Mouse (Mus musculus): ENCODE measurements at regions not wholly inside any gene's neighbourhood (a gene's known extent, or its start where the extent isn't known, plus 50 kb on each side); places are given as distances from the start of the nearest gene placed in this dataset.
A peak's percentile ranks its signal among the peaks of the same experiment; 100 is the strongest.

DNA sequence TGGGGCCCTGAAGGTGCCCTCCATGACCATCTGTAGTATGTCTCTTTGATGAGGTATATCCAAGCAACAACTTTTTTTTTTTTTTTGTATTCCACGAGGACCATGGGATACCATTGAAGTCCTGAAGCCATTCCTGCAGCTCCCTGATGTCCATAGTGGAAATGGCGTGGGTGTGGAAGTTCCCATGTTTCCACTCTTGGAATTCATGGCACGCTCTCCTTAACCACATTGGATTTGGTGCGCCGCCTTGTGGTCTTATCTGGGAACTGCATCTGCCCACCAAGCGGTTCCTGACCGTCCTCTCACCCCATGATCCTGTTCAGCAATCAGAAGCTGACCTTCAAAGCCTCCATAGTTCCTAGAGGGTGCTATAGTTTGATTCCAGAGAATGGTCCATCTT lies 113.4 kb downstream of the Ndufa10 start:
- peak; percentile 92 for TF ChIP-seq SMC3 (IDR thresholded peaks at IDR 0.05; ENCODE audit: low read depth, low read length)
- TF ChIP-seq TBP (conservative IDR thresholded peaks at IDR 0.05; ENCODE audit: low read depth, low read length) = no peak
- no peak for TF ChIP-seq IRF4 (IDR thresholded peaks at IDR 0.05; ENCODE audit: low read depth, low read length)
- TF ChIP-seq CTCF (conservative IDR thresholded peaks at IDR 0.05 in 1 of 2, IDR thresholded peaks at IDR 0.05 in 1 of 2; ENCODE audit: low read depth in 2 of 2, low read length in 2 of 2) = peak; percentile 75 to 98
- no peak for TF ChIP-seq TCF12 (IDR thresholded peaks at IDR 0.05; ENCODE audit: low read depth, low read length)
- TF ChIP-seq MAX (IDR thresholded peaks at IDR 0.05; ENCODE audit: low read length) = no peak
- TF ChIP-seq ZNF384 (IDR thresholded peaks at IDR 0.05; ENCODE audit: low read depth, low read length) = no peak
- no peak for TF ChIP-seq ZKSCAN1 (IDR thresholded peaks at IDR 0.05; ENCODE audit: borderline replicate concordance, low read depth, low read length)
- TF ChIP-seq ZC3H11A (IDR thresholded peaks at IDR 0.05; ENCODE audit: low read depth, low read length) = peak; percentile 40; the same call in 1 of the 2 replicates
- no peak for TF ChIP-seq SIN3A (IDR thresholded peaks at IDR 0.05; ENCODE audit: low read length)
- no peak for TF ChIP-seq HCFC1 (IDR thresholded peaks at IDR 0.05; ENCODE audit: low read depth, low read length)
- no peak for TF ChIP-seq BHLHE40 (IDR thresholded peaks at IDR 0.05; ENCODE audit: low read depth, low read length)
- TF ChIP-seq NELFE (IDR thresholded peaks at IDR 0.05; ENCODE audit: low read depth, low read length) = no peak; the same call in 1 of the 2 replicates
- TF ChIP-seq KAT2A (IDR thresholded peaks at IDR 0.05; ENCODE audit: insufficient replicate concordance, low read length) = no peak
- TF ChIP-seq POLR2AphosphoS2 (IDR thresholded peaks at IDR 0.05; ENCODE audit: low read depth, low read length) = no peak
- no peak for TF ChIP-seq USF1 (IDR thresholded peaks at IDR 0.05; ENCODE audit: low read depth, low read length)
- no peak for TF ChIP-seq E2F4 (IDR thresholded peaks at IDR 0.05; ENCODE audit: insufficient replicate concordance, low read depth, low read length)
- TF ChIP-seq MYC (IDR thresholded peaks at IDR 0.05; ENCODE audit: low read depth, low read length) = no peak
- no peak for TF ChIP-seq PAX5 (IDR thresholded peaks at IDR 0.05; ENCODE audit: low read length)
- peak; percentile 70 for TF ChIP-seq RAD21 (IDR thresholded peaks at IDR 0.05; ENCODE audit: low read depth, low read length)
- TF ChIP-seq UBTF (IDR thresholded peaks at IDR 0.05; ENCODE audit: low read depth, low read length) = no peak
- no peak for TF ChIP-seq ELF1 (IDR thresholded peaks at IDR 0.05; ENCODE audit: low read depth, low read length)
- TF ChIP-seq EP300 (IDR thresholded peaks at IDR 0.05; ENCODE audit: low read length) = no peak
- TF ChIP-seq MEF2A (IDR thresholded peaks at IDR 0.05; ENCODE audit: borderline replicate concordance, low read depth, low read length) = no peak
- TF ChIP-seq JUN (IDR thresholded peaks at IDR 0.05; ENCODE audit: insufficient read depth, low read depth, low read length) = no peak
- TF ChIP-seq GABPA (IDR thresholded peaks at IDR 0.05; ENCODE audit: insufficient replicate concordance, low read depth, low read length) = no peak
- dilution Hi-C loops (cut with MboI; ENCODE audit: extremely low pct_ligation_motif_present, extremely low pct_unique_long_range_greater_than_20kb, low sequenced_read_pairs) = no loop called here

More for the DNA sequence above, 113.4 kb downstream of the Ndufa10 start:
- H3K27ac ChIP-seq (ENCODE audit: insufficient read depth, low read depth) = no peak overlapping the region
- peak; percentile 16 for DNase-seq (ENCODE audit: extremely low read depth)
- no peaks in the 10 kb centered on the region for H3K79me2 ChIP-seq (replicated peaks; ENCODE audit: control insufficient read depth, extremely low read depth, insufficient read depth, poor library complexity, severe bottlenecking)
- H3K9ac ChIP-seq (ENCODE audit: insufficient read depth, low read depth) = no peak overlapping the region
- H3K4me1 ChIP-seq (ENCODE audit: control insufficient read depth in 1 of 2, insufficient read depth in 2 of 2) = no peaks in the 10 kb centered on the region
- in situ Hi-C loops (cut with MboI; ENCODE audit: low pct_ligation_motif_present, low pct_unique_long_range_greater_than_20kb, low sequenced_read_pairs) = no loop called here
- H3K9me3 ChIP-seq (replicated peaks; ENCODE audit: low read length) = no peaks in the 10 kb centered on the region
- no peak overlapping the region for H3K4me2 ChIP-seq (ENCODE audit: insufficient read depth, low read depth, poor library complexity, severe bottlenecking)
- peaks cover 94% of the 10 kb centered on the region for H3K27me3 ChIP-seq (replicated peaks)
- H3K4me3 ChIP-seq (replicated peaks in 1 of 3; ENCODE audit: low read depth in 2 of 3, low read length in 2 of 3, poor library complexity in 1 of 3) = no peak overlapping the region
- H3K36me3 ChIP-seq (replicated peaks in 1 of 2; ENCODE audit: control insufficient read depth in 1 of 2, insufficient read depth in 1 of 2, low read length in 1 of 2) = no peaks in the 10 kb centered on the region

All from CH12.LX (cell line).